Mouse (Mus musculus) urinary bladder, adult 2 months (tissue): Measurements from ENCODE around the gene Gmnn. TPM values are rescaled to one million over a fixed set of nuclear protein-coding genes. Genes with fewer than 3 reads are reported as not detected.

Experiments used
- DNase-seq: peaks from one replicate; pipeline ENCODE4 v3.0.0; 2022; ENCODE audit warnings: low spot score
- polyA plus RNA-seq: library from polyadenylated mRNA; depleted of rRNA; stranded (reverse); fragments of >200 nt; gene quantifications from 2 replicates; pipeline ENCODE4 v1.2.3, GENCODE M21; 2012; rRNA removed

The Gmnn gene
- polyA plus RNA-seq, 1 experiment, result 9.8 TPM

DNA sequence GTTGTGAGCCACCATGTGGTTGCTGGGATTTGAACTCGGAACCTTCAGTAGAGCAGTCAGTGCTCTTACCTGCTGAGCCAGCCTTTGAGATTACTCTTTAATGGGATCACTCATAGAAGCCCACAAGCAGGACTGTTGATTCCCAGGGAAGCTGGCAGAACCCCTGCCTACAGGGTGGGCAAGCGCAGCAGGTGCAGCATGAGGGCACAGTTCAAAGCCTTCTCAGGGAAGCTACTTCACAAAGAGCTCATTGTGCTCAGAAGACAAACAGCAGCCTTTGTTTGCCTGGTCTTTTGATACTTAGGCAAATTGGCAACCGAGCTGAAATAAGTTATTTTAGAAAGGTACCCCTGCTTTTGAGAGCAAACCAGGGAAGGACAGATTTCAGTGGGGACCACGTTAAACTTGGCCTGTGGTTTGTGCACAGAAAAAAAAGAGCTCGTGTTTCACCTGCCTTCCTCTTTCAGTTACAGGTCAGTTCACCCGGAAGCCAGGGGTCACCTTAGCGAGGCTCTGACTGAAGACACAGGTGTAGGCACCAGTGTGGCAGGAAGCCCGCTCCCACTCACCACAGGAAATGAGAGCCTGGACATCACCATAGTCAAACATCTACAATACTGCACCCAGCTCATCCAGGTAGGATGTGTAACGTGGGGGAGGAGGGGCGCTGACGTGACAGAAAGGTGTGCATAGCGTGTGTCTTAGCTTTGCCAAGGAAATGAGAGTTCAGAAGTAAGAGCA is 51.9 kb downstream of the Gmnn start:
- no peak for DNase-seq

GRCm38 (mm10) chr13:24702128-24702527 is 59.6 kb downstream of the Gmnn start:
- DNase-seq, result no peak

Other genes with a start within 250 kb of the Gmnn start
- 1.4 and 1.5 TPM in 2 replicates for gene Ripor2, start 179.7 kb downstream of the Gmnn start, polyA plus RNA-seq
- not detected in 2 replicates for gene Armh2, start 20.7 kb downstream of the Gmnn start, polyA plus RNA-seq
- 92.9 and 97.0 TPM in 2 replicates for gene BC005537, start 39.7 kb upstream of the Gmnn start, polyA plus RNA-seq
- gene Acot13, start 69.6 kb upstream of the Gmnn start, polyA plus RNA-seq, result 94.5 and 97.4 TPM in 2 replicates
- 22.0 and 28.7 TPM in 2 replicates for gene Tdp2, start 69.8 kb upstream of the Gmnn start, polyA plus RNA-seq
- gene D130043K22Rik, start 83.2 kb upstream of the Gmnn start, polyA plus RNA-seq, result 0.06 and 0.10 TPM in 2 replicates
- 6.1 TPM in 2 replicates for gene Aldh5a1, start 175.7 kb upstream of the Gmnn start, polyA plus RNA-seq
- 13.7 and 15.2 TPM in 2 replicates for gene Gpld1, start 181.2 kb upstream of the Gmnn start, polyA plus RNA-seq